Mouse (Mus musculus): ENCODE measurements at regions not wholly inside any gene's neighbourhood (a gene's known extent, or its start where the extent isn't known, plus 50 kb on each side); places are given as distances from the start of the nearest gene placed in this dataset.

DNA sequence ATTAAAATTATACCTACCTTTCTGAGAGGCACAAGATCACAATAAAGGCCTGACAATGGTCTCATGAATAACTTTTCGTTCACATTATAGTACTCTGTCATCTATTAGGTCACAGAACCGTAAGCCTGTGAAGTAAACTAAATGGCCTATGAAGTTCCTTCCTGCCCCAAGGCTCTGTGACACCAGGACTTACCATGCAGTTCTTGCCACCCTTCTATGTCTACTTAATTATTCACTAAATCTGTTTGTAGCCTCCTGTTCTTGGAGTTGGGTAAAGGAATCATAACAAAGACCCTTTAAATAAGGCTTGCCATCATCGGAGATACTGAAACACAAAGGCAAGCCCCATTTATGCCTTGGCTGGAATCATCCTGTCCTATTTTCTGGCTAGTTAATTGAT, 408.3 kb downstream of the Cmpk2 start:
- TF ChIP-seq CTCF (IDR thresholded peaks at IDR 0.05; ENCODE audit: low read depth) (no peak), EP300 (IDR thresholded peaks at IDR 0.05; ENCODE audit: low read depth) (no peak)
